Mouse (Mus musculus) c-Kit-positive CD71-negative TER-119-negative erythroid progenitor cells, embryonic 14.5 days (primary cell): Measurements from ENCODE around the gene Akr1c6.
"Not testable (repeated sequence)": the region's sequence is repeated elsewhere in the genome, so short reads cannot be mapped to it uniquely, and the experiment has no call there.

Experiments
- DNase-seq: peaks from one replicate; pipeline ENCODE4 v3.0.0-alpha.2; 2013; ENCODE audit warnings: low read depth

The Akr1c6 gene

DNA sequence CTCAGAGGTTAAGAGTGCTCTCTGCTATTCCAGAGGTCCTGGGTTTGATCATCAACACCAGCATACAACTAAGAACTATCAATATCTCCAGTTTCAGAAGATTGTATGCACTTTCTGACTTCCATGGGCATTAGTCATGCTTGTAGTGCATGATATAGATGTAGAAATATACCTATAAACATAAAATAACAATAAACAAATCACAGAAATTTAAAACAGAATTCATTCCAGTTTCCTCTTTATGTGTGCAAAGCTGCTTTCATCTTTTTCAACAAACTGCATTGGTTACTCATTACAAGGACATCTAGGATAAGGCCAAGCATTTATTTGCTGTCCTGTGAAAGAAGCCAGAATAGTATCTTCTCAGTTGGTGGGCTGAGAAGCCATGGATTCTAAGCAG is at the start of gene Akr1c6:
Gene Akr1c6, plus strand, starts transcription at position 301 of the 400 bp plus-strand sequence.
- DNase-seq = no peak

- DNase-seq = no peak
Measured at GRCm38 (mm10) chr13:4384918-4385317, 49.2 kb upstream of the Akr1c6 start.

DNA sequence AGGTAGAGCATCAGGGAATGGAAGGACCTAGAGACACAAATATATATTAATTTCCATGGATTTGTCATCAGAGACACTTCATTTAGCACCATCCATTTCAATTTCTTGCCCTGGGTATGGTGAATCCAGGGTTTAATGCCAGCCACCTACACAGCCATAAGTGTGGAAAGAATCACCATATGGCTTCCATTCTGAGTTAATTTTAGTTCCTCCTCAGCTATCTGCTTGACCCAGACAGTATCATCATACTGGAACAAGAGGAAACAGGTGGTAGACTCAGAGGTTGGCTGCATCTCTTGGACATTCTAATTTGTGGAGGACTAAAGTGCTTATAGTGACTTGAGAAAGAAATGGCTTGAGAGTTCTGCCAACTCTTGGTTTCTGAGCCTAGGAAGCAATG is 48.6 kb upstream of the Akr1c6 start:
- no peak for DNase-seq

- no peak for DNase-seq
Measured at GRCm38 (mm10) chr13:4388762-4389446, 45.2 kb upstream of the Akr1c6 start.

DNA sequence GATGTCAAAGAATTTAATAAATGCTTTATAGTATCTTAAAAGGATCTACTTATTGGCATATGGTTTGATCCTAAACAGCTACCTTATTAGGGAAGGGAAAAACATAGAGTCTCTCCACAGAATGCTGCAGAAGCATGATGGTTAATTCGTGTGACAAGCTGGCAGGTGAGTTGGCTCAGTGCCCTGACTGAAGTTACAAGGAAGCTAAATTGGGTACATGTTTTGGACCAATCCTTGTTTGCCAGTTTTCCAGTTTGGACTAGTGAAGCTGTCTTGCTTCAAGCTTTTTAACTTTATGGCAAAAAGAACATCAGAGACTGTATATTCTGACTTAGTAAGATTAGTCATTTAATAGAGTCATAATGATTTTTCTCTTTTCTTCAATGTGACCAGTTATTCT is 33.7 kb upstream of the Akr1c6 start:
- DNase-seq = not testable (repeated sequence)

- DNase-seq = no peak
Measured at GRCm38 (mm10) chr13:4400831-4401230, 33.3 kb upstream of the Akr1c6 start.

DNA sequence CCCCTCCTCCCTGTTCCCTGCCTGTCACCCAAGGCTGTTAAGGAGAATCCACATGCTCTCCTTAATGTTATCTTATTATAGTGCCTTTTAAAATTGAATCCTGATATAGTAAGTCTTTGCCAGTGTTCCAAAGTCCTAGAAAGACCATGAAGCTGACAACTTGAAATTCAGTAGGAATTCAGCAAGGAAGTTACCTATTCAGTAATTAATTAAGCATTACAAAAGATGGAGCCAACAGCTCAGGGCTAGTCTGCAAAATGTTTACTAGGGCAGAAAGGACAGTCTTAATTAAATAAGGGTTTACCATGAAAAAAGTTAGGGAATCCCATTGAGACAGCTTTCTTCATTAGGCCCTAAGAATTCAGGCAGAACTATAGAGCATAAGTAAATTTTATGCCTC is 31.9 kb upstream of the Akr1c6 start:
- no peak for DNase-seq

DNA sequence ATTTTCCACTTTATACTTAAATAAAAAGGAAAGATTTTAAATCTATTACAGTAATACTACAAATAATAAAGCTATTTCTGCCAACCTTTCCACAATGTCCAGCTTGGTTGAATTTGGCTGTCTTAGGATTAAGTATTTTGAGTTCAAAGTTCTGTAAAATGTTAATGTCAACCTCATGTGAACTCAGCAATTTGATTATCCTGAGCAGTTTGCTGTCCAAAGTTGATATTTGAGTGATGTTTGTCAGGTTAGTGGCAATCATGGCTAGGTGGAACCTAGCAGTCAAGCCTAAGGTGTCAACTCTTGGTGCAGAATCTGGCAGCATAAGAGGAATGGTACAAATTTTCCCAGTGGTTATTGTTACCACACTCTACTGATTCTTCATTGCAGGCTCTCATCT is 29.4 kb upstream of the Akr1c6 start:
- DNase-seq = no peak

DNA sequence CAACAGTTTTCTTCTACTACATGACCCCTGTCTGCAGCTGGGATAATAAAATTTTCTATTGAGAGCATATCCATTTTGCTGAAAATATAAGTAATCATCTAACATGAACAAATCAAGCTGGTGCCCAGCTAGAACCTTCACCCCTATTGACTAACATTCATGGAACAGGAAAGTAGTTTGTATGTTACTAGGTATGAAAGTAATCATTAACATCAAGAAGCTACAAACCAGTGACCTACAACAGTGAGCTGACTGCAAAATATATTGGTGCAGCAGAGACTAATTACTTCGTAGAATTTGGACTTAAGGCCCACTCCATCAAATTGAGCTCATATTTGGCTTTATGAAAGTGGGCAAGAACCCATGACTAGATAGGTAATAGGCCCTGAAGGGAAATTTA is 27.3 kb upstream of the Akr1c6 start:
- DNase-seq = no peak

GRCm38 (mm10) chr13:4428558-4428957 is 5.5 kb upstream of the Akr1c6 start:
- no peak for DNase-seq

DNA sequence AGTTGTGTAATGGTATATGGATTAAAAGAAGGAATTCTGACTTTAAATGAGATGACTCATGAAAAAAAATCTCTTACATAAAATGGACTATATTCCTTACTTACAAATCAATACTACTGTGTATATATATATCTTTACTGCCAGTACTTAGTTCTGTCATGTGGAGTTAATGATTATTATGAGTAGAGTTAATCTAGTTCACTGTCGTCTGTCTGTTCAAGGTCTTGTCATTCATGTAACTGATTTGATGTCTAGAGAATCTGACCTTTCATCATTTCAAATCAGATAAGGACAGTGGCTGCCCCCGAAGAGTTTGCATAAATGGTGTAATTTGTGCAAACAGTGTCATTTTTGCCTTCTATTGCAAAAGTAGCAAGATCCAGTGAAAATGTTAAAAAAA is 5.1 kb upstream of the Akr1c6 start:
- no peak for DNase-seq

GRCm38 (mm10) chr13:4431129-4431528 is 3.0 kb upstream of the Akr1c6 start:
- no peak for DNase-seq

DNA sequence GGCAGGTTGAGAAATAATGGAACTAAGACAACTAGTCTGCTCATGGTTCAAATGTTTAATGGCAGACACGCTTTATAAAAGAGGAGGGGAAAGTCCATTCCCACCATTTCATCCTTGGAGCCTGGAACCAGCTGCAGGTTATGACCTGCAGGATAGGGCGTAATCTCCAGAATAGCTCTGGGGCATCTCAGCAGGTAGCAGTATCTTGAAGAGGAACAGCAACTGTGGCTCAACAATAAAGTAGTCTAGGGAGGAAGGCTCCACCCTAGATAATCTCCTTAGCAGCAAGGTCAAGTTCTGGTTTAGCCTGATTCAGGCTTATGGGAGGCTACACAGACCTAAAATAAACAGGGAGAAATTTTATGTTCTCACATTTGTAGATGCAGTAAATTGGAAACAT is 31.5 kb downstream of the Akr1c6 start:
- no peak for DNase-seq

DNA sequence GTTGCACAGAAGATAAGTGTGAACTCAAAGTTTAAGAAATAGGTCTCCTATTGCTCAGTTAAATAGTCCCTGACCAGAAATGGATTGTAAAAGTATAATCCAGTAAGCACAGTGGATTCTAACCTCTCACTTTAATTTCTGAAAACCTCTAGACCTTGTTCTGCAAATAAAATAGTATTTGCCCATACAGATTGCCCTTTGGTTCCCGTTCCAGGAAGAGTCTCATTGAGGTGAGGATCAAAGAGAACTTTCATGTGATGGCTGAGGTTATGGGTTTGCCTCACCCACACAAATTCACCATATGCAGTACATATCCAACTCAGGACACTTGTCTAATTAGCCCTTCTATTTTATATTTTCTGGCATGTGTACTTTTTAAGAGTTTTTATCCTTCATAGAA is 33.8 kb downstream of the Akr1c6 start:
- DNase-seq = no peak
